Mouse (Mus musculus): ENCODE measurements around the gene Drd3. TPM values are rescaled to one million over a fixed set of nuclear protein-coding genes. Genes with fewer than 3 reads are reported as not detected.

Drd3 gene
- polyA plus RNA-seq, 1 experiment, result not detected

DNA sequence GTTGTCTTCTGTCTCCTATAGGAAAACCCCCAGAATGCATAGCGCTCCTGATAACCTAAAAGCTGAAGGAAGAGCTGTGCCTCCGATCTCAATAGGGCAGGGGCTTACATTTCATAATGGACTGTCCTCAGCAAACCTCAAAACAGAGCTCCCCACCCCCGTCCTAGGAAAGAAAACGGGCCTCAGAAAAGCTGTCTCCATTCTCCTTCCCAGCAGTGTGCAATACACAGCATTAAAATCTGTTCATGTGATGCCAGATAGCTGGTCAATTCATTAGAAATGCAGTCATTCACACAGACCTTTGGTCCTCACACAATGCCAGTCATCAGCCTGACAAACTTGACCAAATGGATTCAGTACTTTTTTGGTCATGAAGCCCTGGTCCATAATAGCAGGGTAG is 45.7 kb downstream of the Drd3 start:
- Histone ChIP-seq H3K4me1 (ENCODE audit: control insufficient read depth, insufficient read depth, insufficient read length) (no peaks in the 10 kb centered on the region; the same call in none of the 2 replicates), H3K27ac (ENCODE audit: insufficient read depth, low read length) (no peak overlapping the region), H3K27me3 (ENCODE audit: control insufficient read depth, insufficient read depth, low read length) (no peaks in the 10 kb centered on the region), H3K36me3 (ENCODE audit: control insufficient read depth, insufficient read depth, low read length) (no peaks in the 10 kb centered on the region), H3K4me3 (ENCODE audit: extremely low read depth, insufficient read depth, insufficient read length) (no peak overlapping the region)
- no peak for DNase-seq (ENCODE audit: low read depth in 1 of 2, low spot score in 2 of 2)
- TF ChIP-seq CTCF (IDR thresholded peaks at IDR 0.05; ENCODE audit: extremely low read depth, insufficient read depth, insufficient read length, insufficient replicate concordance), result no peak
- no peak for TF ChIP-seq POLR2A (IDR thresholded peaks at IDR 0.05; ENCODE audit: low read depth, low read length)
- WGBS, result 83% methylated on average over 4 of the region's 4 CpGs

DNA sequence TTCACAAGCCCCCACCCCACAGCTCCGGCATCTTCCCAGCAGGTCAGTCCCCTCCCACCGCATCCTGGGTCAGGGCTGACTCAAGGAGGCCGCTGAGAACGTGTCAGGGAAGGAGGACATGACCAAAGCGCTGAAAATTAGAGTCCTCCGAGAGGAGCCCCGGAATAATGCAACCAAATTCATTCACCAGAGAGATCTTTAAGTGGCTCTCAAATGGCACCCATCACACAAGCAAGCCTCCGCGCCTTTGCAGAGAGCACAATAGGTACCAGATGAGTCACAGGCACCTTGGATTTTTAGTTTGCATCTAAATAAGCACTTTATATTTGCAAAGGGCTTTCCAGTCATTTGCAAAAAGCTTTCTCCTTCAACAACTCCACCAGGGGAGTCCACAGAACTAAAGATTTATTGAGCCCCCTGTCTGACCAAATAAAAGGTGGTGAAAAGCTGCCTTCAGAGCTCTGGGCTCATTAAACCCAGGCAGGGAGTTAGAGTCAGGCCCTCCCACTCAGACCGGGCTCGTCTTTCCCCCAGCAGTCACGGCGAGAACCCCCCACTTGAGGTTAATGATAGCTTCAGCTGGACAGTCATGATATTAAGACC is 46.4 kb downstream of the Drd3 start:
- no peak for DNase-seq (ENCODE audit: low read depth in 1 of 2, low spot score in 2 of 2)
- TF ChIP-seq CTCF (IDR thresholded peaks at IDR 0.05; ENCODE audit: extremely low read depth, insufficient read depth, insufficient read length, insufficient replicate concordance) (no peak), POLR2A (IDR thresholded peaks at IDR 0.05; ENCODE audit: low read depth, low read length) (no peak)
- 91% methylated on average over 13 of the region's 13 CpGs for WGBS

DNA sequence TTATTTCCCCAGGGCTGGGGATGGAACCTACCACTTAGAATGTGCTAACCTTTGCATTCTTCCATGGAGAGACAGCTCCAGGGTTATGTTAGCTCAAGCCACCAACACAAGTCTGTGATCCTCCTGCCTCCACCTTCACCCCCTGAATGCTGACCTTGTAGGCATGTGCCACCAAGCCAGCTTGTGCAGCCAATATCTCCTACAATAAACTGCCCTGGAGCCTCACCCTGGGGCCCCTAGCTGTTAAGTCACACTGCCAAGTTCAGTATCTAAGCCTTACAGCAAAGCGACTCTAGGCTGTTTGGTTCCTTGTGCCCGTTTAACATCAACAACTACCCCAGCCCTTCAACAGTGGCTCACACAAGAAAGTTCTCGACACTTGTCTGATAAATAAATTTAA is 47.3 kb downstream of the Drd3 start:
- no peaks in the 10 kb centered on the region; the same call in none of the 2 replicates for H3K4me1 ChIP-seq (ENCODE audit: control insufficient read depth, insufficient read depth, insufficient read length)
- TF ChIP-seq CTCF (IDR thresholded peaks at IDR 0.05; ENCODE audit: extremely low read depth, insufficient read depth, insufficient read length, insufficient replicate concordance), result no peak
- no peak for TF ChIP-seq POLR2A (IDR thresholded peaks at IDR 0.05; ENCODE audit: low read depth, low read length)
- H3K36me3 ChIP-seq (ENCODE audit: control insufficient read depth, insufficient read depth, low read length), result no peaks in the 10 kb centered on the region
- no peak for DNase-seq (ENCODE audit: low read depth in 1 of 2, low spot score in 2 of 2)
- no peak overlapping the region for H3K4me3 ChIP-seq (ENCODE audit: extremely low read depth, insufficient read depth, insufficient read length)
- no peaks in the 10 kb centered on the region for H3K27me3 ChIP-seq (ENCODE audit: control insufficient read depth, insufficient read depth, low read length)
- 88% methylated on average over 3 of the region's 3 CpGs for WGBS
- no peak overlapping the region for H3K27ac ChIP-seq (ENCODE audit: insufficient read depth, low read length)

More for the DNA sequence above, 46.4 kb downstream of the Drd3 start:
- Histone ChIP-seq H3K27me3 (ENCODE audit: control insufficient read depth, insufficient read depth, low read length) (no peaks in the 10 kb centered on the region), H3K27ac (ENCODE audit: insufficient read depth, low read length) (no peak overlapping the region), H3K4me3 (ENCODE audit: extremely low read depth, insufficient read depth, insufficient read length) (no peak overlapping the region), H3K4me1 (ENCODE audit: control insufficient read depth, insufficient read depth, insufficient read length) (no peaks in the 10 kb centered on the region; the same call in none of the 2 replicates), H3K36me3 (ENCODE audit: control insufficient read depth, insufficient read depth, low read length) (no peaks in the 10 kb centered on the region)

DNA sequence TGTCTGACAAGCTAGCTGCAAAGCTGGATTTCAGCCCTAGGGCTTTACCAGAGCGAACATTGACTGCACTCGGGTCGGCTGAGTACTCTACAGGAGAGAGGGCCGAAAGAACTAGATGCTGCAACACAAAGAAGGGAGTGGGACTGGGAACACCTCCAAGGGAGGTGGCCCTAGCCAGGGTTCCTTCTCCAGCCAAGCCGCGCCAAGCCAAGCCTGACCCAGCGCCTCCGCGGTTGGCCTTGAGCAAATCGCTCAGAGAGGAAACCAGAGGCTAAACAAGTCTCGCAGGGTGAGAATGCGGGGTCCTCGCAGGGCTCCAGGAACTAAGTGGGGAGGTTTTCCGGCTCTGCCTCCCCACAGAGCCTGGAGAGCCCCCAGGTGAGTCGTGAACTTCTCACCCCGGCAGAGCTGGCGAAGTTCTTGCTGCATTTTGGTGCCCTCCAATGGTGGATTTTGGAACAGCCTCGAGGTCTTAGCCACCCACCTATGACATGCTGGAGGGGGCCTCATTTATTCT is 48.0 kb downstream of the Drd3 start:
- Histone ChIP-seq H3K27me3 (ENCODE audit: control insufficient read depth, insufficient read depth, low read length) (no peaks in the 10 kb centered on the region), H3K36me3 (ENCODE audit: control insufficient read depth, insufficient read depth, low read length) (no peaks in the 10 kb centered on the region), H3K27ac (ENCODE audit: insufficient read depth, low read length) (no peak overlapping the region), H3K4me1 (ENCODE audit: control insufficient read depth, insufficient read depth, insufficient read length) (no peaks in the 10 kb centered on the region; the same call in none of the 2 replicates), H3K4me3 (ENCODE audit: extremely low read depth, insufficient read depth, insufficient read length) (no peak overlapping the region)
- DNase-seq (ENCODE audit: low read depth in 1 of 2, low spot score in 2 of 2), result peak; percentile 31 to 67
- whole genome bisulfite sequencing, result 7% methylated on average over 18 of the region's 18 CpGs
- no peak for TF ChIP-seq POLR2A (IDR thresholded peaks at IDR 0.05; ENCODE audit: low read depth, low read length)
- TF ChIP-seq CTCF (IDR thresholded peaks at IDR 0.05; ENCODE audit: extremely low read depth, insufficient read depth, insufficient read length, insufficient replicate concordance), result peak; percentile 85; the same call in 1 of the 2 replicates

DNA sequence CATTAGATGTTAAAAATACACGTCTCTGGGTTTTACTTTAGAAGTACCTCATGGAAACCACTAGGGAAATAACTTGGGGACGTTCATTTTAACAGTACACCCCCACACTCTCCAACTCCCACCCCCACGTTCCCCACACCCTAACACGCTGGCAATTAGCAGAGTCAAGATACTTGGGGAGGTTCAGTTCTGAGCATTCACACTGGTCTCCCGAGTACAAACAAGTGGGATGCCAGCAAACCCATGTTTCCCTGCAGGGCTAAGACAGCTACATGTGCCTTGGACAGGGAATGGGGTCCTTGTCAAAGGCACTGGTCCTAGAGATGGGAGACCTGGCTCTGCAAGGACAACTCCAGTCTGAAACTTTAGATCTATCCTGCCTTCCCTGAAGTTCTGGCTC is 48.6 kb downstream of the Drd3 start:
- TF ChIP-seq POLR2A (IDR thresholded peaks at IDR 0.05; ENCODE audit: low read depth, low read length) (no peak), CTCF (IDR thresholded peaks at IDR 0.05; ENCODE audit: extremely low read depth, insufficient read depth, insufficient read length, insufficient replicate concordance) (no peak)
- Histone ChIP-seq H3K4me3 (ENCODE audit: extremely low read depth, insufficient read depth, insufficient read length) (no peak overlapping the region), H3K27ac (ENCODE audit: insufficient read depth, low read length) (no peak overlapping the region), H3K27me3 (ENCODE audit: control insufficient read depth, insufficient read depth, low read length) (no peaks in the 10 kb centered on the region), H3K36me3 (ENCODE audit: control insufficient read depth, insufficient read depth, low read length) (no peaks in the 10 kb centered on the region), H3K4me1 (ENCODE audit: control insufficient read depth, insufficient read depth, insufficient read length) (no peaks in the 10 kb centered on the region; the same call in none of the 2 replicates)
- no peak for DNase-seq (ENCODE audit: low read depth in 1 of 2, low spot score in 2 of 2)
- WGBS, result 51% methylated on average over 5 of the region's 5 CpGs

DNA sequence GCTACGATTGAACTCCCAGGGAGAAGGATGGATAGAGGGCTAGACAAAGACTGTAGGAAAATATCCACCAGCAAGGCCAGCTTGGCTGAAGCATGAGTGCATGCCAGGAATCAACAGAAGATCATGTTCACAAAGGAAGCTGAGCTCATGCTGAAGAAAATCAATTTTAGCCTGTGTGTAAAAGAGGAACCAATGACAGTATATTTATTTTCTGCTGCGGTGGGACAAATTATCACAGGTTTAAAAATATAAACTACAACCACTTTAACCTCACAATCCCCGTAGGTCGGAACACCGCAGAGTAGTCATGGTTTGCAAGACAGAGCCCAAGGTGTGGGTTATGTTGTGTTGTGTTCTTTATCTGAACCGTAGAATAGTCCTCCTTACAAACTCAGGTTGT is 50.5 kb downstream of the Drd3 start:
- H3K27ac ChIP-seq (ENCODE audit: insufficient read depth, low read length), result no peak overlapping the region
- H3K4me1 ChIP-seq (ENCODE audit: control insufficient read depth, insufficient read depth, insufficient read length), result no peaks in the 10 kb centered on the region; the same call in none of the 2 replicates
- H3K4me3 ChIP-seq (ENCODE audit: extremely low read depth, insufficient read depth, insufficient read length), result no peak overlapping the region
- no peak for DNase-seq (ENCODE audit: low read depth in 1 of 2, low spot score in 2 of 2)
- TF ChIP-seq POLR2A (IDR thresholded peaks at IDR 0.05; ENCODE audit: low read depth, low read length) (no peak), CTCF (IDR thresholded peaks at IDR 0.05; ENCODE audit: extremely low read depth, insufficient read depth, insufficient read length, insufficient replicate concordance) (no peak)
- 36% methylated on average over 6 of the region's 6 CpGs for WGBS
- H3K27me3 ChIP-seq (ENCODE audit: control insufficient read depth, insufficient read depth, low read length), result no peaks in the 10 kb centered on the region
- no peaks in the 10 kb centered on the region for H3K36me3 ChIP-seq (ENCODE audit: control insufficient read depth, insufficient read depth, low read length)

DNA sequence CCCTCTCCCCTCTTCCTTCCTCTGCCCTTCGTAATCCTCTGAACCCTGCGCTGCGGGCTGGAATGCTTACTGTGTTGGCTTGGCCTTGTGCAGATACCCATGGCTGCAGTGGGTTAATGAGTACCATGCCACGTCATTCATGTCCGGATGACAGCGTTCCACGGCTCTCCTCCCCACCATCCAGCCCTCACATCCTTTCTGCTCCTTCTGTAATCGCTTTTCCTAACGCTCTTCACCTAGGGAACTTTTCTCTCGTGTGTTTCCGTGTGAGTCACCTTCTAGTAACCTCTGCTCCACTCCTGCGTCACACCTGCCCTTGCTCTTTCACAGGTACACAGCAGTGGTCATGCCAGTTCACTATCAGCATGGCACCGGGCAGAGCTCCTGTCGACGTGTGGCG is 53.2 kb downstream of the Drd3 start:
- no peak overlapping the region for H3K27ac ChIP-seq (ENCODE audit: insufficient read depth, low read length)
- DNase-seq (ENCODE audit: low read depth in 1 of 2, low spot score in 2 of 2), result no peak
- H3K27me3 ChIP-seq (ENCODE audit: control insufficient read depth, insufficient read depth, low read length), result no peaks in the 10 kb centered on the region
- no peaks in the 10 kb centered on the region for H3K36me3 ChIP-seq (ENCODE audit: control insufficient read depth, insufficient read depth, low read length)
- no peak overlapping the region for H3K4me3 ChIP-seq (ENCODE audit: extremely low read depth, insufficient read depth, insufficient read length)
- no peaks in the 10 kb centered on the region; the same call in none of the 2 replicates for H3K4me1 ChIP-seq (ENCODE audit: control insufficient read depth, insufficient read depth, insufficient read length)
- WGBS, result 85% methylated on average over 16 of the region's 16 CpGs
- TF ChIP-seq CTCF (IDR thresholded peaks at IDR 0.05; ENCODE audit: extremely low read depth, insufficient read depth, insufficient read length, insufficient replicate concordance) (no peak), POLR2A (IDR thresholded peaks at IDR 0.05; ENCODE audit: low read depth, low read length) (no peak)

All from spleen, adult 2 months (tissue).